Mouse (Mus musculus) G1E-ER4 (cell line): ENCODE data around the gene Mapkbp1. TPM values are rescaled to one million over a fixed set of nuclear protein-coding genes. Genes with fewer than 3 reads are reported as not detected.

Source experiments
- GATA1 ChIP-seq: IDR thresholded peaks from one replicate; pipeline ENCODE4 v1.8.0; 2012; ENCODE audit warnings: low read length, inconsistent platforms
- polyA plus RNA-seq: library from polyadenylated mRNA; stranded (reverse); fragments of >175 nt; gene quantifications from 2 replicates; pipeline ENCODE4 v1.2.3, GENCODE M21; 2012

Mapkbp1 gene
- polyA plus RNA-seq, 1 experiment, result 3.5 TPM

DNA sequence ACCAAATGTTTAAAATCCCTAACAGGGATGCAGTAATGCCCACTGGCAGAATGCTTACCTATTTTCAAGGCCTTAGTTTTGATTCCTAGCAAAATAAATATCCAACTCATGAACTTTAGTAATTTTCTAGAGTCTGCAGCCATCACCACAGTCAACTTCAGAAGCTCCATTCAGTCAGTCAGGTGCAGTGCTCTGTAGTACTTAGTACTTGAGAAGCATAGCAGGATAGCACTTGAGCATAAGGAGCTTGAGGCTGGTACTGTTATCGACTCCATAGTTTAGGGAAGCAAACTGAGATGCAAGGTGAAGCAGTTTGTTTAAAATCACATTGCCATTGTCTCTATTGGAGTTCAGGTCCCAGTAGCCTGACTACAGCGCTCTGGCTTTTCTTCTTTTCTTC, 27.2 kb downstream of the Mapkbp1 start:
- TF ChIP-seq GATA1, result no peak

DNA sequence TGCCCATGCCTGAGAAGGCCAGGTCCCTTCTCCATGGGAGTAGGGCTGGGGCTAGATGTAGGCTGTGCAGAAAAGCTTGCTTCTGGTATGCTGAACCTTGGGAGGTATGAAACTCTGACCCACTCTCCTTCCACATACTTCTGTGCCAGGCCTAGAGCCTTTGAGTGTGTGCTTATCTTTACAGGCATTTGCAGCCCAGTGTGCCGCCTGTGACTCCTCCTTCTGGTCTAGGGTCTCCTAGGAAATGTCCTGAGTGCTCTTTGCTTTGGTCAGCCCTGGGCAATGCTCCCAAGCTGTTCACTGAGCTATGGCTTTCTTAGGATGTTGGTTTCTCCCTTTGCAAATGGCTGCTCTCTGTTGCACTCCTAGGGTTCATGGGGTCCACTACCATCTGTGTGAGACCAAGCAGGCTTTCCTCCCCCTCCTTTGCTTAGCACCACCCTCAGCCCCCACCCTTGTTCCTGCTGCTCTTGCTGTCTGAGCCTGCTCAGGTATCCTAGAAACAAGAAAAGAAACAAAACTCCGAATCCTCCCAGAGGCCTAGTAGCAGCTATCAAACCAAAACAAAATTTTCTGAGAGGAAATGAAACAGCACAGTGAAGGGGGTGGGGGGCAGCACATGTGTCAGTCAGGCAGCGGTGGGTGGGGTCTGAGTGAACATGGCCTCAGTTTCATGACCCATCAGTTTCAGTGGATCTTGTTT, 28.5 kb downstream of the Mapkbp1 start:
- no peak for TF ChIP-seq GATA1

DNA sequence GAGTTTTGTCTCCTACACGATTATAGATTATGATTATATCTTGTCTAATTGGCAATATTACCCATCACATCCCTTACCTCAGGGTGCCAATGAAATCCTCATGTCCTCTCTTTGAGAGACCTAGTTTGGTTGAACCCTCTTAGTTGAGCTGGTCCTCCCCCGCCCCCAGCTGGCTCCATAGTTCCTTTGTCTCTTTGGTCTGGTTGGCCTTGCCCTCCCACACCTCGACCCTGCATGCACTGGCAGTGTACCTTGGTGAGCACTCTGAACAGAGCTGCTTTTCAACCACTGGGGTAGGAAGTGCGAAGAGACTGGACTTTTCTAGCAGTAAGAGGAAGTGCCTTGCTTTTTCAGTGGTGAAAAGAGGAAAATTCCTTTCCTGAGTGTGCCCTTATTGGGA, 29.5 kb downstream of the Mapkbp1 start:
- no peak for TF ChIP-seq GATA1

DNA sequence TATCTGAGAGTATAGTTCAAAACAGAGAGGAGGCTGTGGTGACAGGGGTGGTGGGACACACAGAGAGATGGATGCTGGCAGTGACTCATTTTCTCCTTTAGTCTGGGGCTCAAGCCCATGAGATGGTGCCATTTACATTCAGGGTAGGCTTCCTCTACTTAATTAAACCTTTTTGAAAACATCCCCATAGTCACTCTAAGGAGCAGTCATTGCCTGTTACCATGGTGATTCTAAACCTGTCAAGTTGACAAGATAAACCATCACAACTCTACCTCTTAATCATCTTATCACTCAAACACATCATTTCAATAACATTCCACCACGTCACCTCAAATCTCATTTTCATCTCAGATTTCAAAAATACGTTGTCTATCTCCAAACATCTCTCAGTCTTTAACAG, 31.5 kb downstream of the Mapkbp1 start:
- no peak for TF ChIP-seq GATA1

DNA sequence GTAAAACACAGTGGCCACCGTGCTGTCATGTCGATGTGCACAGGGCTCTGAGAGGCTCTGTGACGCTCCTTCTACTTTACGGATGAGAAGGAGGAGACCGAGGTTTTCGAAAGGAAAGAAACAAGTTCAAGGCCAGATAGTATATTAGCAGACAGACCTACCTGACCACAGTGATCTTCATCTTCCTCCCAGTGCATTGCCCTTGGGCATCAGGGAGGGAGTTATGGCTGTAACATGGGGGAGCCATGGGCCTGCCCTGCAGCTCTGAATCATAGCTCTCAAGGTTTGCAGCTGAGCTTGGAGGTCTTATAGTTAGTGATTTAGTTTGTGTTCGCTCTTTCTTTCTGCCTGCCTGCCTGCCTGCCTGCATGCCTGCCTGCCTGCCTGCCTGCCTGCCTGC, 34.2 kb downstream of the Mapkbp1 start:
- TF ChIP-seq GATA1, result no peak

DNA sequence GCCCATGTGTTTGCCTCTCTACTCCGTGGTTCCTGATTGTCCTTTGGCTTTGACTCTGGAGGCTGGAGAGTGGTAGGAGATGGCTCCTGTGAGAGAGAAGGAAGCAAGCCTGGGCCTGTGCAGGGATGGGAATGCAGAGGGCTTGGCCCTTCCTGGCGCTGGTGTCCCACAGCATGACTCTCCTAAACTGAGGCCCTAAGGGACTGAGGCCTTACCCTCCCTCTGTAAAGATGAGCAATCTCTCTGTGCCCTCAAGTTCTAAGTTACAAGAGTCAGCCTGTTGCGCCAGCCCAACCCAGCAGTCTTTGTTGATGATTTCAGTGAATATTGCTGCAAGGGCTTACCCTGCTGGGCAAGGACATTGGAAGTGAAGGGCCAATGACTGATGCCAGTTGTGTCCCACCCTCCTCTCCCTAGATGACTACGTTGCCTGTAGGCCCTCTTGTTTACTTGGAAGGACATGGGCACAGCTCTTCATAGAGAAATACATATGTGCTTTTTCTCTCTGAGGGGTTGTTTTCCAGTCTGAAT, 35.2 kb downstream of the Mapkbp1 start:
- no peak for TF ChIP-seq GATA1

DNA sequence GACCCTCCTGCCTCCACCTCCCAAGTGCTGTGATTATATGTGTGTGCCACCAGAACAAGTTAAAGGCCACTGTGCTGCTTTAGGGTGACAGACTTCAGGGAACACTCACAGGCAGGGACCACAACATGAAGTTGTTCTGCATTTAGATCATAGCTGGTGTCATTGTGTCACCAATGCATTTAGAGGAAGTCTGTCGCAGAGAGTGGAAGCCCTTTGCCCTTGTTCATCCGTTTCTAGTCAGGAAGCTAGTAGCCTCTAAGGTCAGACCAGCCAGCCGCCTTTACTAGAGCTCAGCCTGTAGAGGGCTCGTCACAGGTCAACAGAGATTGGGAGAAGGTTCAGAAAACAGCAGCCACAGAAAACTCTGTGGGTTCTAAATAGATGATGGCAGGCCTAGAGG, 36.2 kb downstream of the Mapkbp1 start:
- no peak for TF ChIP-seq GATA1

DNA sequence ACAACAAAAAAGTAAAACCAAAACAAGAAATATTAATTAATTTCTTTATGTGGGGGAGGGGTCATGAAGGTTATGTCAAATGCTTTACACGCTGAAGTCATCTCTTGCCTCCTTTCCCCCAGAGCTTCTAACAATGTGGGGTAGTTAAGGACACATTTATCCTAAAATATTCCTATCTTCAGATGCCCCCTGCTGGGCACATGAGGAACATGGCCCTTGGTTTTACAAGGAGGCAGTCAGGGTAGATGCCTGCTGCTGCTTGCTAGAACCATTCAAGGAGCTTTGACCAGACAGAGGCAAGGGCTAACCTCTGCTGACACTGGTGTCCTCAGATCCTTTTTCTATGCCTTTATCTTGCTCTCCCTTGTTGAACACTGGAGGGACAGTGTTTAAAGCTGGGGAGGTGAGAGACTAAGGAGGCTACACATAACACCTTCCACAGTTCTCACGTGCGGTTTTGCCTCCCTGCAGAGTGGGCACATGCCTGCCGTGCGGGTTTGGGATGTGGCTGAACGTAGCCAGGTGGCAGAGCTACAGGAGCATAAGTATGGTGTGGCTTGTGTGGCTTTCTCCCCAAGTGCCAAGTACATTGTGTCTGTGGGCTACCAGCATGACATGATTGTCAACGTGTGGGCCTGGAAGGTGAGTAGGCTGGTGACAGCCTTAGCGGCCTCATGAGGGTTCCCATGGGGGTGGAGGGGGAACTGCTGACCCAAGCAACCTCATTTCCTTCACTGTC, 39.1 kb downstream of the Mapkbp1 start:
- TF ChIP-seq GATA1, result no peak

DNA sequence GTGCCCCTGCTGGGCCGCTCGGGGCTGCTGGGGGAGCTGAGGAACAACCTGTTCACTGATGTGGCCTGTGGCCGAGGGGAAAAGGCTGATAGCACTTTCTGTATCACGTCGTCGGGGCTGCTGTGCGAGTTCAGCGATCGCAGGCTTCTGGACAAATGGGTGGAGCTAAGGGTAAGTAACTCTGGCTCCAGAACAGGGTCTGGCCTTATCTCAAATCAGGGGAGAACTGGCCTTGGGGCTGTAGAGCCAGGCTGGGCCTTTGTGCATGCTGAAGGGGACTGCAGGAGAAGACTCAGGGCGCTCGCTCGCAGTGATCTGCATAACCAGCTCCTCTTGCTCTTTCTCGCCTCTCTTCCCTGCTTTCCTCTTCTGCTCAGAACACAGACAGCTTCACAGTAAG, 40.4 kb downstream of the Mapkbp1 start:
- no peak for TF ChIP-seq GATA1

DNA sequence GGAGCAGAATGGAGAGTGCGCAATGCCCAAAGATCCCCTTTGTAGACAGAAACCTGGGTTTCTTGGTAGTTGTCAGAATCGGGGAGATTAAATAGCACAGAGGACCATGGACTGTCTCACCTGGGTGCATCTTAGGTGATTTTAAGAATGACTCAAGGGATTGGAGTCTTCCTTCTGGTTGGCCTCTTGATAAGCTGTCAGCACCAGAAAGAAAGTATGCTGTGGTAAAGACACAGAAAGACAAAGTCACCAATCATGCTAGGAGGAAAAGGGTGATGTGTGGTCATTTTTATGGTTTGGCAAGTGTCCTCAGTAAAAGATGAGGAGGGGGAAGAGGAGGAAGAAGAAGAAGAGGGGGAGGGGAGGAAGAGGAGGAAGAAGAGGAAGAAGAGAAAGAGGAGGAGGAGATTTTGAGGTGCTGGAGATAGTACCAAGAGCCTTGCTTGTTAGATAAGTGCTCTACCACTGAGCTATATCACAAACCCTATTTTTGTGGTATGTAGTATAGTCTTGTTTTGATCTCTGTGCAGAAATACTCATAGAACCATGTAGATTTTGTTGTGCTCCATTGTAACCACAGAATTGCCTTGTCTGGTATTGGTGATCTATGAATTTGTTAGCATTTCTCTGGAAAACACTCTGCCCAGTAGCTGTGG, 41.5 kb downstream of the Mapkbp1 start:
- TF ChIP-seq GATA1, result no peak

DNA sequence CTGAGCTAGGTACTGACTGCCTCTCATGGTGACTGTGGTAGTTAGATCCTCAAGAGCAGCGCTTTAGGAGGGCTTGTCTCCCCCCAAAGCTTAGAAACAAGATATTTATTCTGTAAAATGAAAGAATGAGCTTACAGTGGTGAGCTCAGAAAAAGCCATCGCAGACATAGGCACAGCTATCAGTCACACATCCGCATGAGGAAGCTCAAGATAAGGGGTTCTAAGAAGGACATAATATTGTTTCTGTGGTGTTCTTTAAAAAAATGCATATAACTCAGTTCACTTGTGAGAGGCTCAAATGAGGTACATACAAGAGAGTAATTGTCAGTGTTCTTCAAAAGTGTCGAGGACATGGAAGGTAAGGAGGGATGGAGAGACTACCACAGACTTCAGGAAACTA, 43.4 kb downstream of the Mapkbp1 start:
- no peak for TF ChIP-seq GATA1

DNA sequence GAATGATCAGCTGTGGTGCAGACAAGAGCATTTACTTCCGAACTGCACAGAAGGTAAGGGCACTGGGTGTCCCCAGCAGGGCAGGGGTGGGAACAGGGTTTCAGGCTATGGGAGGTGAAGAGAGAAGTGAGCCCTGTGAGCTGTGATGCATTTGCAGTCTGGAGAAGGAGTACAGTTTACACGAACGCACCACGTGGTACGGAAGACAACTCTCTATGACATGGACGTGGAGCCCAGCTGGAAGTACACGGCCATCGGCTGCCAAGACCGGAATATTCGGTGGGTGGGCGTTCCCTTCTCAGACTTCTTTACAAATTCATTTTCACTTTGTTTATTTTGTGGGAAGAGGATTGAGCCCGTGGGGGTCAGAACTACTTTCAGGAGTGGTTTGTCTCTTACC, 45.1 kb downstream of the Mapkbp1 start:
- TF ChIP-seq GATA1, result no peak

DNA sequence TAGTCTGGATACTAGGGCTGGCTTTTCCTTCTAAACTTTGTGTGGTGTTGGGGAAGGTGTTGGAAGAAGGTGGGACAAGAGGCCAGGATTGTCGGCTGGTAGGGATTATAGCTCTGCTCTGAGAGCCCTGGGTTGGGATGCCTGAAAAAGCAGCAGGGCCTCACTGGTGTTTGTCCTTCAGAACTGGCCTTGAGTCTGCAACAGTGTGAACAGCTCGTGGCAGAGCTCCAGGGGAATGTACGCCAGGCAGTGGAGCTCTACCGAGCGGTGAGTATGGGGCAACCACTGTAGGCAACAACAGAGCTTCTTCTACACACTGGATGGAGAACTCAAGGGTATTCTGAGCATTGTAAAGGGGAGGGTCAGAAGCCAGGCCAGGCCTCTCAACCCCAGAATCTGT, 51.8 kb downstream of the Mapkbp1 start:
- no peak for TF ChIP-seq GATA1

DNA sequence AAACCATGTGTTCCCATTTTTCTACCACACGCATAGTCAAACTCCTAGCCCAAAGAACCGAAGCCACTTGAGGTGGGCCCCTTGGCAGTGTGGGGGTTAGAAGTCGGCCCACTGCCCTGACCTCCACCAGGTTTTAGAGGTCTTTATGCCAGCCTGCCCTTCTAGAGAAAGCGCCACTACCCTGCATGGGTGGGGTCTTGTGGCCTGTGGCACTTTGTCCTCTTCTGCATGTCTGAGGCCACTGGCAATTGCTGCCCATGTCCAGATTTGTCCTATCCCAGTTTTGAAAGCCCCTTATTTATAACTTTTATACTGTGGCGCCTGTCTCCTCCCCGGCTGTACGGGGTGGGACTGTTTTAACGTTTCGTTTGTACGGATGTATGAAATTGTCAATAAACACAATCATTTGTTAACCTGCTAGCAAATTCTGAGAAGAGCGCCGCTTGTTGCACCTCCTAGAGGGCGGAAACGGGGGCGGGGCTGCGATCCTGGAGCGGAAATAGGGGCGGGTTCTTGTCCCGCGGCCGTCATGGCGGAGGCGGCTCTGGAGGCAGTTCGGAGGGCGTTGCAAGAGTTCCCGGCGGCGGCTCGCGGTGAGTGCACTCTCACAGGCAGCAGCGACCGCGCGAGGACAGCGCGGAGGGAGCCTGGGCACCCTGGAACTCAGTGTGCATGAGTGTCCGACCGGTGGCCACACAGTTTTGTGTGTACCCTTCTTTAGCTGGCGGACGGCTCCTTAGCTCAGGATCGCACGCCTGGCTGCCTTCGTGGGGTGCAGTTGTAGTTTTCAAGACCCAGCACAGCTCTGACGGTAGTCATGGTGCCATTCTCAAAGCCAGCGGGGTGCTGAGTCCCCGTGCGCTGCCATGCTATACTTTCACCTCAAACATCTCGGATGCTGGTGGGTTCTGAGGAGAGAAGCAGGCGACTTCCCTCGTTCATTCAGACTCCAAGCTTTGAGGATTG, 54.8 kb downstream of the Mapkbp1 start, which contains the start of the genes Jmjd7 and Gm28042:
Gene Jmjd7, plus strand, starts transcription at position 500 of the 966 bp plus-strand sequence.
Gene Gm28042, plus strand, starts transcription at position 510 of the 966 bp plus-strand sequence.
- TF ChIP-seq GATA1, result no peak

DNA sequence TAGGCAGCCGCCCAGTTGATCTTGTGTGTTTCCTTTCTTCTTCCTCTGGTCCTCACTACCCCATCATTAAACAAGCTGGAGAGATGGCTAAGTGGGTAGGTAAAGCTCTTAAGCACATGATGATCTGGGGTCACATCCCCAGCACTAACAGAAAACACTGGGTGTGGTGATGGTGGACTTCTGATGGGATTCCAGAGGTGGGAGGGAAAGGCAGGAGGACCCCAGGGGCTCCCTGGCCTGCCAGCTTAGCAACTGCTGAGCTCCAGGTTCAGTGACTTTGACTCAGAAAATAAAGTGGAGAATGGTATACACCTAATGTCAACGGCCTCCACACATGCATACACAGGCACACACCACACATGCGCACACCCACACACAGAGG, 55.4 kb downstream of the Mapkbp1 start:
- TF ChIP-seq GATA1, result no peak
